Mouse (Mus musculus) intestine, postnatal 0 days (tissue): ENCODE measurements around the gene Tmprss7. TPM values are rescaled to one million over a fixed set of nuclear protein-coding genes. Genes with fewer than 3 reads are reported as not detected.

ENCODE experiments used
- ATAC-seq: fragments of 200-750 bp; cut with Nextera tagmentation; 2 replicates; pipeline ENCODE4 v1.8.0; 2017; ENCODE audit warnings: mild to moderate bottlenecking, moderate TSS enrichment, moderate library complexity
- H3K27ac ChIP-seq: fragments of 300-500 bp; sonication (generic); 2 replicates; pipeline ENCODE4 v1.5.1; 2014; ENCODE audit warnings: mild to moderate bottlenecking, low read depth, low read length, moderate library complexity
- H3K27me3 ChIP-seq: fragments of 300-500 bp; sonication (generic); replicated peaks from 2 replicates; pipeline ENCODE4 v1.6.1; 2014; ENCODE audit warnings: low read length, mixed read lengths; ENCODE audit not compliant: control insufficient read depth, insufficient read depth
- H3K36me3 ChIP-seq: fragments of 300-500 bp; sonication (generic); 2 replicates; pipeline ENCODE4 v1.6.1; 2014; ENCODE audit warnings: mild to moderate bottlenecking, moderate library complexity; ENCODE audit not compliant: control insufficient read depth, insufficient read depth
- H3K4me1 ChIP-seq: fragments of 300-500 bp; sonication (generic); replicated peaks from 2 replicates; pipeline ENCODE4 v1.6.1; 2014; ENCODE audit warnings: antibody characterized with exemption, low read length, mixed read lengths; ENCODE audit not compliant: control insufficient read depth, insufficient read depth
- H3K4me2 ChIP-seq: fragments of 300-500 bp; sonication (generic); replicated peaks from 2 replicates; pipeline ENCODE4 v1.6.1; 2014; ENCODE audit warnings: low read depth, mild to moderate bottlenecking, moderate library complexity
- H3K4me3 ChIP-seq: fragments of 300-500 bp; sonication (generic); 2 replicates; pipeline ENCODE4 v1.5.1; 2014; ENCODE audit warnings: low read depth, low read length
- H3K9ac ChIP-seq: fragments of 300-500 bp; sonication (generic); 2 replicates; pipeline ENCODE4 v1.6.1; 2014; ENCODE audit warnings: mild to moderate bottlenecking, low read depth, low read length
- H3K9me3 ChIP-seq: fragments of 300-500 bp; sonication (generic); 2 replicates; pipeline ENCODE4 v1.6.1; 2016; ENCODE audit warnings: mixed run types; ENCODE audit not compliant: control insufficient read depth
- CTCF ChIP-seq: sonication (generic); IDR thresholded peaks from 2 replicates; pipeline ENCODE4 v1.5.1; 2016; ENCODE audit warnings: low read depth, mild to moderate bottlenecking, control low read depth, antibody characterized with exemption, moderate library complexity
- WGBS: fragments of 180-500 bp; shearing (Covaris S2); extraction: QIAGEN DNeasy Blood & Tissue Kit; methylation state at CpG from one replicate; pipeline ENCODE4 v1.1.7; 2014; 5-methylcytosine and 5-hydroxymethylcytosine counted together
- polyA plus RNA-seq: library from polyadenylated mRNA; unstranded; fragments of >200 nt; fragmentation: Nextera tagmentation; extraction: Ambion mirVana; gene quantifications from 2 replicates; pipeline ENCODE4 v1.2.1, GENCODE M21; 2015

Gene Tmprss7
- polyA plus RNA-seq, 1 experiment from 2014 or later: 0.21 TPM

DNA sequence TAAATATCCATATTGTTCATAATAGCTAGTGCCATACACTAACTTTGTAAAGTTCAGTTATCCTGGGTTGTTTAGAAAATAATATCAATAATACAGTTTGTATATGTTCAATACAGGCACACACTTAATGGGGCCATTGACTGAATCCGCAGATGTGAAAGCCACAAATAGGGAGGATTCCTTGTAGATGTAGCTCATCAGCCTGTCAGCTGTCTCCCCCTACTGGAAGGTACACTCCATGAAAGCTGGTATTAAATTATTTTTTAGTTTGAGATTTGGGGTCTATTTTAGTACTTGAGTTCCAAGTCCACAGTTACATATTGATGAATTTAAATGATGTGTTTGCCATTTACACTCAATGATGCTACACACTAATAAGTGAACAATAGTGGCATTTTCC, 17.0 kb downstream of the Tmprss7 start:
- no peak for ATAC-seq
- TF ChIP-seq CTCF: peak; percentile 88
- Histone ChIP-seq H3K27ac (no peak overlapping the region), H3K27me3 (no peaks in the 10 kb centered on the region), H3K4me2 (no peak overlapping the region), H3K4me1 (no peaks in the 10 kb centered on the region), H3K4me3 (no peak overlapping the region), H3K9me3 (no peaks in the 10 kb centered on the region), H3K9ac (no peak overlapping the region), H3K36me3 (no peaks in the 10 kb centered on the region)
- WGBS: 24% methylated on average over 1 of the region's 1 CpGs

DNA sequence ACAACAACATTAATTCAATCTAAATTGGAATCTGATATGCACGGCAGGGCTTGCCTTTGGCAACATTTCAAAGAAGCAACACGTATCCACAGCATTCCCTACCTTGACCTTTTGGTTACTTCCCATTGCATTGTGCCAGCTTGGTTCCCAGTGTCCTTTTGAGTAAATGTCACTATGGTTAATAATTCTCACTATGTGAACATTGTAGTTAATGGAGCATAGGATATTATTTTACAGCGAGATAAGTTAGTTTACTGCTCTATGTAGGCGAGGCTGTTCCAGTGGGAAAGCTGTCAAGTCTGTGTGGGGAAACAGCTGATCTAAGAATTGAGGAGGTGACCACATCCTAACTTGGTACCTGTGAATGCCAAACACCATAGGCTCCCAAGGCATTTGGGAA, 23.5 kb downstream of the Tmprss7 start:
- no peak overlapping the region for H3K4me3 ChIP-seq
- no peaks in the 10 kb centered on the region for H3K9me3 ChIP-seq
- H3K9ac ChIP-seq: no peak overlapping the region
- no peak for TF ChIP-seq CTCF
- H3K27me3 ChIP-seq: no peaks in the 10 kb centered on the region
- peaks cover 2% of the 10 kb centered on the region; the same call in 1 of the 2 replicates for H3K4me1 ChIP-seq
- peak overlapping the region; percentile 17; the same call in 1 of the 2 replicates for H3K4me2 ChIP-seq
- WGBS: 32% methylated on average over 4 of the region's 4 CpGs
- H3K27ac ChIP-seq: no peak overlapping the region
- peak; percentile 57; the same call in 1 of the 2 replicates for ATAC-seq
- no peaks in the 10 kb centered on the region for H3K36me3 ChIP-seq

GRCm38 (mm10) chr16:45668178-45668577, 25.3 kb downstream of the Tmprss7 start:
- H3K4me2 ChIP-seq: no peak overlapping the region
- H3K9ac ChIP-seq: no peak overlapping the region
- H3K9me3 ChIP-seq: no peaks in the 10 kb centered on the region
- ATAC-seq: no peak
- 65% methylated on average over 3 of the region's 3 CpGs for WGBS
- H3K4me1 ChIP-seq: peaks cover 2% of the 10 kb centered on the region; the same call in 1 of the 2 replicates
- no peak overlapping the region for H3K4me3 ChIP-seq
- no peak overlapping the region for H3K27ac ChIP-seq
- no peaks in the 10 kb centered on the region for H3K27me3 ChIP-seq
- TF ChIP-seq CTCF: no peak
- no peaks in the 10 kb centered on the region for H3K36me3 ChIP-seq

- Histone ChIP-seq H3K4me3 (no peak overlapping the region), H3K4me2 (no peak overlapping the region), H3K9me3 (no peaks in the 10 kb centered on the region), H3K27me3 (no peaks in the 10 kb centered on the region), H3K9ac (no peak overlapping the region), H3K4me1 (peaks cover 2% of the 10 kb centered on the region; the same call in 1 of the 2 replicates), H3K36me3 (no peaks in the 10 kb centered on the region), H3K27ac (no peak overlapping the region)
- WGBS: 63% methylated on average over 2 of the region's 2 CpGs
- no peak for ATAC-seq
- no peak for TF ChIP-seq CTCF
These were observed 27.3 kb downstream of the Tmprss7 start for GRCm38 (mm10) chr16:45666136-45666535.

- no peak for ATAC-seq
- H3K4me2 ChIP-seq: no peak overlapping the region
- no peaks in the 10 kb centered on the region for H3K36me3 ChIP-seq
- no peak overlapping the region for H3K9ac ChIP-seq
- no peaks in the 10 kb centered on the region for H3K9me3 ChIP-seq
- H3K4me1 ChIP-seq: no peaks in the 10 kb centered on the region
- H3K4me3 ChIP-seq: no peak overlapping the region
- no peak for TF ChIP-seq CTCF
- H3K27me3 ChIP-seq: no peaks in the 10 kb centered on the region
- H3K27ac ChIP-seq: no peak overlapping the region
These were observed 31.1 kb downstream of the Tmprss7 start for GRCm38 (mm10) chr16:45662381-45662780.

DNA sequence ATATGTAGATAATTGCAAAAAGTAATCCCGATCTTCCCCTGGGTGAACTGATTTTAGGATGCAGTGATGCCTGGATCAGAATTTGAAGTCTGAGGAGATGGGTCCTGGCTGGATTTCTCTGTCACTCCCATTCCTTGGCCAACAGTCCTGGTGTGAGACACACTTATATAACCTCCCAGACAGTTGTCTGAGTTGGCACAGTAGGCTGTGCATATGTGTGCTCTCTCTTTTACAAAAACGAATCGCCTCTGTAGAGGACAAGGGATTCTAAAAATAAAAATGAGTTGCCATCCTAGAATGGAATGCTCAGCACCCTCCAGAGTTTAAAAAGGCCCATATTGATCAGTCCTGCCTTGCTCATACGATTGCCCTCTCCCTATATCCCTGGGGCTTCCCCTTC, 33.9 kb downstream of the Tmprss7 start:
- TF ChIP-seq CTCF: no peak
- WGBS: 87% methylated on average over 4 of the region's 4 CpGs

GRCm38 (mm10) chr16:45658248-45658647, 35.2 kb downstream of the Tmprss7 start:
- no peaks in the 10 kb centered on the region for H3K27me3 ChIP-seq
- no peak overlapping the region for H3K9ac ChIP-seq

More for the DNA sequence above, 33.9 kb downstream of the Tmprss7 start:
- H3K9ac ChIP-seq: no peak overlapping the region
- H3K4me3 ChIP-seq: no peak overlapping the region
- no peaks in the 10 kb centered on the region for H3K36me3 ChIP-seq
- no peak overlapping the region for H3K4me2 ChIP-seq
- no peak for ATAC-seq
- no peaks in the 10 kb centered on the region for H3K4me1 ChIP-seq
- H3K27me3 ChIP-seq: no peaks in the 10 kb centered on the region
- no peaks in the 10 kb centered on the region for H3K9me3 ChIP-seq
- no peak overlapping the region for H3K27ac ChIP-seq

More at GRCm38 (mm10) chr16:45658248-45658647, 35.2 kb downstream of the Tmprss7 start:
- Histone ChIP-seq H3K27ac (no peak overlapping the region; the same call in 1 of the 2 replicates), H3K9me3 (no peaks in the 10 kb centered on the region), H3K36me3 (no peaks in the 10 kb centered on the region), H3K4me2 (no peak overlapping the region), H3K4me3 (no peak overlapping the region), H3K4me1 (no peaks in the 10 kb centered on the region)
- WGBS: 37% methylated on average over 1 of the region's 1 CpGs
- peak; percentile 64 for ATAC-seq
- TF ChIP-seq CTCF: no peak
